Mouse (Mus musculus): Measurements from ENCODE around the gene Fes.

The Fes gene

GRCm38 (mm10) chr7:80346173-80346572 lies 41.6 kb downstream of the Fes start:
- DNase-seq (ENCODE audit: low read depth, low spot score) = no peak

DNA sequence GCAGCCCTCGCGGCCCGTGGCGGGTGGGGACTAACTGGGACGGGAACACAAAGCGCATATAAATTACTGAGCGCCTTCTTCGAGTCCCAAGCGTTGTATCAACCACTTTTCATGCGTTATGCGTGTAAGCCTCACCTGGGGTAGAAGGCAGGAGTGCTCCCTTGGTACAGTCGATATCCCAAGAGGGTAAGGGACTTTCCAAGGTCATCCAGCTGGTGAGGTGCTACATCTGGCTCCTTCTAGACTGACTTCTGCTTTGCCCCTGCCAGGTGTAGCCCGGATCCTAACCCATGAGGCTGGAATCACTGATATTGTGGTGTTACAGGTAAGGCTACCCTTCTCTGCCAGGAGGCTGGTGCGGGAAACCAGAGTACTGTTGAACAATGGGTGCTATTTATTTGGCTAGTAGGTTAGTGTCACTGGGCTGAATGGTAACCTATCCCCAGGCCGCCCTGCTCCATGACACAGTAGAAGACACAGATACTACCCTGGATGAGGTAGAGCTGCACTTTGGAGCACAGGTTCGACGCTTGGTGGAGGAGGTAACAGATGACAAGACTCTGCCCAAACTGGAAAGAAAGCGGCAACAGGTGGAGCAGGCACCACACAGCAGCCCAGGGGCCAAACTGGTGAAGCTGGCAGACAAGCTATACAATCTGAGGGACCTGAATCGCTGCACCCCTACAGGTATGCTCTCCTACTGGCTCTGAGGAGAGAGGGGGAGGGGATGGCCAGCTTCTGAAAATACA lies 44.3 kb downstream of the Fes start:
- no peak for DNase-seq (ENCODE audit: low read depth, low spot score)

DNA sequence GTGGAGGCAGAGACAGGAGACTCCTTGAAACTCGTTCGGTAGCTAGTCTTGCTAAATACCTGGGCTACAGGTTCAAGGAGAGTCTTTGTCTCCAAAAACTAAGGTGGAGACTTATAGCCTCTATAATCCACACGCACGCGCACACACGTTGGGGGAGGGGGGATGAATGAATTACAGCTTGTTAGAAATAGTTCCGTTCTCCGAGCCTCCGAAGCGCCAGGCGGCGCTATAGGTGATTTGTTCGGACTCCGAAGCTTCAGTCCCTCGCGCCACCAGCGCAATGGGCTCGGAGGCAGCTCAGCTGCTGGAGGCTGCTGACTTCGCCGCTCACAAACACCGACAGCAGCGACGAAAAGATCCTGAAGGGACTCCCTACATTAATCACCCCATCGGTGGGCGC lies 44.9 kb downstream of the Fes start, which contains the start of gene Hddc3:
Gene Hddc3 (plus strand): TSS at position 247 of the 400 bp plus-strand sequence.
- peak; percentile 98 for DNase-seq (ENCODE audit: low read depth, low spot score)

DNA sequence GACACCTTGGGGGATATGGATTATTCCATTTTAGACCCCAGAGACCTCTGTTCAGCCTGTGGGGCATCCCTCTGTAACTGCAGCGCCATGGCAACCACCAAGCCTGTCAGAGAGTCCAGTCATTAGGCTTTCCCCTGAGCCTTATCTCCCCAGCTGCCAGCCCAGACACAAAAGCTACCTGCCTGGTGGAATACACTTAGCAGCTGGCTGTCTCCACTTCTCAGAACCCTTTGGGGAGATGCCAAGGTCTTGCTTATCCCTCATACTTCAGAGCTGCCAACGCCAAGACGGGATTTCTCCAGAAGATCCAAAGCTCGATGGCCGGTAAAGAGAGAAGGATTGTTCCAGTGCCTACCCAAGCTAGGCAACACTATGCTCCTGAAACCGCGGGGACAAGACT lies 46.0 kb downstream of the Fes start:
- DNase-seq (ENCODE audit: low read depth, low spot score) = no peak

DNA sequence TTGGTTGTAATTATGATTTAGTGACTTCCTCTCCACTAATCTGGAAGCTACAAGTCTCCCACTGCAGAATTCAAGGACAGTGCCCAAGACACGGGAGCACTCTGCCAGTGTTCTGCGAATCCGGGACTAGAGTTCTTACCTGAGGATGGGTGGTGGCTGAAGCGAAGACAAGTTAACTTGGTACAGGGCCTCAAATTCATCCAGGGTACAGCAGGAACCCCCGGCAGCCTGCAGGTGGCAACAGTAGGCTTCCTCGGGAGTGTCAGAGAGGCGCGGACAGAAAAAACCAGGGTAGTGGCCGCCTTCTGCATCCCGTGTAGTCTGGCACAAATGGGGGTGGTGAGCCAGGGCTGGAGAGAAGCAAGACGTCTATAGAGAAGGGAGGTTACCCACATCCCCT lies 47.0 kb downstream of the Fes start, which contains the start of gene Unc45a:
Gene Unc45a (minus strand): TSS at position 213 of the 400 bp plus-strand sequence.
- peak; percentile 87 for DNase-seq (ENCODE audit: low read depth, low spot score)

GRCm38 (mm10) chr7:80339793-80340628 lies 47.7 kb downstream of the Fes start:
- DNase-seq (ENCODE audit: low read depth, low spot score) = peak; percentile 99

DNA sequence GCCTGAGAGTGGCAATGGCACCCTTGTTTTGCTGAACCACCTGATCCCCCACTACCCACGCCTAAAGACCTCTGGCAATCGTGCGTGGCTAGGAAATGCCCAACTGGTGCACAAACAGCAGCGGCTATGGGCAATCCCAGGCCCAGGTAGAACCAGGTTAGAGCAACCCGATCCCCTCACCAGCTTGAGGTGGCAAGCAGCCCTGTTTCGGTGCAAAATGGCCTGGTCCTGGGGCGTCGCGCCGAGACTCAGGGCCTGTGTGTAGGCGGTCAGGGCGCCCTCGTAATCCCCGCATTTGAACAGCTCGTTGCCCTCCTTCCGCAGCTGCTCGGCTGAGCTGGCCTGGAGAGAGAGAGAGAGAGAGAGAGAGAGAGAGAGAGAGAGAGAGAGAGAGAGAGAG lies 48.4 kb downstream of the Fes start:
- DNase-seq (ENCODE audit: low read depth, low spot score) = no peak

DNA sequence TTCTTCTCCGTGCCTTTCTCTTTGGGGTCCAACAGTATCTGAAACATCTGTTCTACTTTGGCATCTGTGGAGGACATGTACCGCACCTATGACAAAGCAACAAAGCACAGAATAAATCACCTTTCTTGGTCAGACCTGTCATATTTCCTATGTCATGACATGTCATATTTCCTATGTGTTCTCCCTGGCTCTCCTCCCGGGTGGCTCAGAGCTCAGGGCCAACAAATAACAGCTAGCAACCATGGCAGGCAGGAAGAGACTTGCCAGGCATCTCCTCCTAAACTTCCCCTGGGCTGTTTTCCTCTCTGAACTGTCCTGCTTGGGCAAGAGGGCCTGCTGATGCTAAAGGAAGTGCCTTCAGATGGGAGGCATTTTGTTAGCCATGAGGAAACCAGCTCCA lies 50.8 kb downstream of the Fes start:
- no peak for DNase-seq (ENCODE audit: low read depth, low spot score)

GRCm38 (mm10) chr7:80334848-80335247 lies 52.9 kb downstream of the Fes start:
- no peak for DNase-seq (ENCODE audit: low read depth, low spot score)

- no peak for DNase-seq (ENCODE audit: low read depth, low spot score)
Observed at GRCm38 (mm10) chr7:80331433-80331832, 56.3 kb downstream of the Fes start.

- no peak for DNase-seq (ENCODE audit: low read depth, low spot score)
Observed at GRCm38 (mm10) chr7:80330278-80330677, 57.5 kb downstream of the Fes start.

Measured in ZHBTc4 (cell line).